Mouse (Mus musculus): ENCODE measurements at regions not wholly inside any gene's neighbourhood (a gene's known extent, or its start where the extent isn't known, plus 50 kb on each side); places are given as distances from the start of the nearest gene placed in this dataset.

- Histone ChIP-seq H3K9ac (ENCODE audit: low read depth, low read length) (no peak overlapping the region), H3K36me3 (ENCODE audit: control insufficient read depth, insufficient read depth, low read length) (no peaks in the 10 kb centered on the region), H3K27me3 (ENCODE audit: control insufficient read depth, insufficient read depth, low read length) (no peaks in the 10 kb centered on the region), H3K27ac (no peak overlapping the region), H3K79me2 (replicated peaks; ENCODE audit: control insufficient read depth, insufficient read depth, low read length) (no peaks in the 10 kb centered on the region), H3K4me1 (ENCODE audit: control insufficient read depth, insufficient read depth, low read length) (0 out of 2 replicates have a peak, but pooled peaks cover 2% of the 10 kb centered on the region), H3K4me3 (no peak overlapping the region)
- intact Hi-C loops (cut with DNase I) = no loop called here
- WGBS = 83% methylated on average over 7 of the region's 7 CpGs
- no peak for TF ChIP-seq EP300 (IDR thresholded peaks at IDR 0.05; ENCODE audit: insufficient read depth, low read depth, low read length)
- TF ChIP-seq CTCF (IDR thresholded peaks at IDR 0.05) = no peak
- TF ChIP-seq POLR2A (IDR thresholded peaks at IDR 0.05; ENCODE audit: insufficient read depth, low read depth, low read length) = no peak
- DNase-seq = no peak
Measured at GRCm38 (mm10) chr5:43457725-43458124, 57.6 kb upstream of the C1qtnf7 start.

GRCm38 (mm10) chr5:43461987-43462715 is 53.2 kb upstream of the C1qtnf7 start:
- H3K27ac ChIP-seq = no peak overlapping the region
- WGBS = 79% methylated on average over 1 of the region's 1 CpGs
- DNase-seq = no peak
- no peaks in the 10 kb centered on the region for H3K79me2 ChIP-seq (replicated peaks; ENCODE audit: control insufficient read depth, insufficient read depth, low read length)
- no peak for TF ChIP-seq EP300 (IDR thresholded peaks at IDR 0.05; ENCODE audit: insufficient read depth, low read depth, low read length)
- no peak for TF ChIP-seq POLR2A (IDR thresholded peaks at IDR 0.05; ENCODE audit: insufficient read depth, low read depth, low read length)
- H3K4me1 ChIP-seq (ENCODE audit: control insufficient read depth, insufficient read depth, low read length) = no peaks in the 10 kb centered on the region
- no peak overlapping the region for H3K4me3 ChIP-seq
- no peaks in the 10 kb centered on the region for H3K36me3 ChIP-seq (ENCODE audit: control insufficient read depth, insufficient read depth, low read length)
- intact Hi-C loops (cut with DNase I) = no loop called here
- H3K27me3 ChIP-seq (ENCODE audit: control insufficient read depth, insufficient read depth, low read length) = no peaks in the 10 kb centered on the region
- no peak overlapping the region for H3K9ac ChIP-seq (ENCODE audit: low read depth, low read length)
